Mouse (Mus musculus) ES-CJ7 (cell line): ENCODE results near the gene Stk33.

Experiments used
- DNase-seq: peaks from one replicate; pipeline ENCODE4 v3.0.0; 2011; ENCODE audit warnings: low read depth, low spot score

The Stk33 gene

DNA sequence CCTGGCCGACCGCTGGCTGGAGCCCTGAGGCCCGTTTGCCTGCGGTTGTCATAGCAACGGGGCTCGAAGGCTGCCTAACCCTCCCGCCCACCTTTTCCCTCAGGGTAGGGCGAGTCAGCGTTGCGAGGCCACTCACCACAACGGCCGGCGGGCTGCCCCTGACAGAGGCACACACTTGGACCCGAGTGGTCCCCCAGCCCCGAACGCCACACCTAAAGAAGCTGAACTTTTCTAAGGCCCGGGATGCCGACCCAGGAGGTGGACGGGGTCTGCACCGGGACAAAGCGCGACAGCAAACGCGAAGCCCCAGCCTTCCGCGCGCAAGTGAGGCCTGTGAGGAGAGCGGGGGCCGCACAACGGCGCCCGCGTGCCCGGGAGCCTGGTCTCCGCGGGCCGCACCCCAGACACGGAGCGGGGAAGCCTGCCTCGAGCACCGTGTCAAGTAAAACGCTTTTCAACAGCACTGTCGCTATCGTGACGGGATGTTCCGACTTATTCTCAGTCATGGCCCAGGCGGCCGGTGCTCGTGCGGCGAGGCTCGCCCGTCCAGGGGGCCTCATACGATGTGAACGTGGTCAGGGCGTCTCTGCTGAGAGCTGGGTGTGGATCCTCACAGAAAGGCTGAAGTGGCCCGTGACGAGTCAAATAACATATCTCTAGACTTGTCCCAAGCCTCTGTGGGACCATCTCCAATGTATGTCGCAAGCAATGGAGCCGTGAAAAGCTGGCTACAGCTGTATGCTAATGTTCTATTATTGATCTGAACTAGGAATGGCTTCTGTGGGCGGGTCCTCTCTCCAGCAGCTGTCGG lies at the start of gene Stk33:
Stk33 (minus strand) TSS at position 301 of the 811 bp plus-strand sequence.
- peak; percentile 57 for DNase-seq

DNA sequence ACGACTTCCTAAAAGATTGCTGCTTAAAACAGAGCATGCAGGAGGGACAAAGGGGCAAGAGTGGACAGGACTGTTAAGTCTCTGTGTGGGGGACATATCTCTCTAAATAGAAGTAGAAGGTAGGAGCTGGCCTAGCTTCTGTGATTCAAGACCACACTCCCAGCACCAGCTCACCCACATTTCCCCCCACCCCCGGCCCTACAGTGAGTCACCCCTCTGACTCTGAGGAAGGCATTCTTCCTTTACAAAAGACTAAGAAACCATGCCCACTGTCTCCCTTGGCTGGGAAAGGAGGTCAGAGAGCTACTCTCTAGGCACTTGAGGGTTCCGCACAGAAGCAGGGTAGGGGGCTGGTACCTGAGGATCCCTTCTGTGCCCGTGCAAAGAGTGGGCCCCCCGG lies 45.3 kb upstream of the Stk33 start:
- DNase-seq: no peak

DNA sequence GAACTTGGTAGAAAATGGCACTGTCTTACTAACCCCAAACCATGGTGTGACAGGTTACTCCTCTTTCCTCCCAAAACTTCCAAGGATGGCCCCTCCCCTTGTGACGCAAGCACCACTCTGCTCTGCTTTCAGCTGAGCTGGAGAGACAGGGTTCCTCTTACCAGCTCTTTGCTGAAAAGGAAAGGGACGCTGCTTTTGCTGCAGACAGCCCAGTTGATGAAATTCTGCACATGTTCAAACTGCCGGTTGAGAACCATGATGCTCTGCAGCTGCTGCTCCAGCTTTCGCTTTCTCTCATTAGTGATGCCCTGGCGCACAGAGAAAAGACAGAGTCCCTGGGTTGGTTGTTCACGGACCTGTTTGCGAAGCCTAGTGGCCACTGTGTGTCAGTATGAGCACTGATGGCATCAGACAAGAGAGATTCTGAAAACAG lies 41.9 kb upstream of the Stk33 start:
- peak; percentile 11 for DNase-seq

DNA sequence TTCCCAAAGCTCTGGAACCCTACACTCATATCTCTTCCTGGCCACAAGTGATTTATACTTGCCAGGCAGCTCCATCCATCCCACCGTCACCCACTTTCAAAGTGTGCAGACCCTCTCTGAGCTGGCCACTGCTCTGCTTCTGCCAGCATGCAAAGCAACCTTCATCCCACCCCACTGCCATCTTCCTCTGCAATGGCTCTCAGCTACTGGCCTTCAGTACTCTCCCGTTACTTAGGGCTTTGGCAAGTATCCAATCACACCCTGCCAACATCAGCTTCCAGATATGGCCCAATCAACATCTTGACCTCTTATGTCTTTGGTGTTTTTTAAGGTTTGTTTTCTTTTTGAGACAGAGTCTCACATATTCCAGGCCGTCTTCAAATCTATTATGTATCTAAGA lies 39.0 kb upstream of the Stk33 start:
- DNase-seq: no peak

DNA sequence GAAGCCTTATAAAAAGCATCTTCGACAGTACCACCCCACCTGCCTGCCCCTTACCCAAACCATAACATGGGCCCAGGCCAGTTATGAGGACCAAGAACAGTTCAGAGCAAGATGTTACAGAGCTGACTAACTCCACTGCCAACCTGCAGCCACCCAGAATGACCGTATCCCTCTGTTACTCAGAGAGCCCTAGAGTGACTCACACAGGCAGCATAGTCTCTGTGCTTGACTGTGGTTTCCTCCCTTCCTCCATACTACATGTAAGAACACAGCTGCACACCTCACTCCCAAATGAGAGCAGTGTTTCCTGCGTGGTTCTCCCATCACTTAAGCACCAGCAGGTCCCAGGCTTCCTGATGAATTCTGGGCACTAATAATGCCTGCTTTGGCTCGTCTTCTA lies 31.8 kb upstream of the Stk33 start:
- no peak for DNase-seq

DNA sequence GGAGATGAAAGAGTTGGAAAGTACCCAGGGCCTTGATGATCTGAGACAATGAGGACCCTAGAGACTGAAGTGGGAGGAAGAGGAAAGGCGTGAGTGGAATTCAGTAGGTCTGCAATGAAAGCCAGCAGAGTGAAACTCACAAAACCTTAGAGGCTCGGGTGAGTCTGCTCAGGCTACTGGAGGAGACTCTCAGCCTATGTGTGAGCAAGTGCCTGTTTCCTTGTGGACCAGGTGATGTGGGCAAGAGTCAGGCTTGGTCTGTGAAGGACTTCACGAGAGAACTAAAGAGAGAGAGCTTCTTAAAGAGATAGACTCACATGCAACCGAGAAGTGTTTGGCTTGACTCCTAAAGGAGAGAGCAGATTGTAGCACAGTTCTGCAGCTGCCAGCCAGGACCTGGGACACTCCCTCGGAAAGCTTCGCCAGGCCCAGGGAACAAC lies 29.4 kb upstream of the Stk33 start:
- no peak for DNase-seq

DNA sequence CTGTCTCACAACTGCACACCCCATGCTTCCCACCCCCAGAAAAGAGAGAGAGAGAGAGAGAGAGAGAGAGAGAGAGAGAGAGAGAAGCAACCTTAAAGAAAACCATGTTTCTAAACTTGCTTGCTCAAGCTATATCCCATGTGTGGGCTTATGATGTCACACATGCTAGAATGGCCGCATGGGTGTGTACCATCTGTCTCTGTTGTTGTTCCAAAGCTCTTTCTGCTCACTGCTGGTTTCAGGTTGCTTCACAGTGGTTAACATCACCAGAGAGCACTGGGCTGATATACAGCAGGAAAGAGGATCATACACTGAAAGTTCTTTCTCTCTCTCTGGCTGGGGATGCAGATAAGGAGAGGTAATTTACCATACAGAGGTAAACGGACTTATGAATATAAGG lies 28.7 kb upstream of the Stk33 start:
- DNase-seq: no peak

DNA sequence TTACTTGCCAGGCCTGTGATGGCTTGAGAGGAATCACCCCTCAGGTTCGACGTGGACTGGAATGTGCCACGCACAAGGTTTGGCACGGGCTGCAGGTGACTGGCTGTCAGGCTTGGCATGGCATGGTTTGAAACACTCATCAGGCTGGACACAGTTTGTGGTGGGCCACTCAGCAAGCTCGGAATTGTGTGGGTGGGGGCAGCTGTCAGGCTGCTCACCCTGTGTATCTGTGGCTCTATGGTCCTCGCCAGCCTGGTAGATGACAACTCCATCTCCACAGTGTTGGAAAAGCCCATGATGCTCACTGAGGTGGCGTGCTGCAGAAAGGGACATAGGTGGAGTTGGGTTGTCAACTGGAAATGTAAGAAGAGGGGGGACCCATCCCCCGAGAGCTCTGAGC lies 21.8 kb upstream of the Stk33 start:
- DNase-seq: no peak

DNA sequence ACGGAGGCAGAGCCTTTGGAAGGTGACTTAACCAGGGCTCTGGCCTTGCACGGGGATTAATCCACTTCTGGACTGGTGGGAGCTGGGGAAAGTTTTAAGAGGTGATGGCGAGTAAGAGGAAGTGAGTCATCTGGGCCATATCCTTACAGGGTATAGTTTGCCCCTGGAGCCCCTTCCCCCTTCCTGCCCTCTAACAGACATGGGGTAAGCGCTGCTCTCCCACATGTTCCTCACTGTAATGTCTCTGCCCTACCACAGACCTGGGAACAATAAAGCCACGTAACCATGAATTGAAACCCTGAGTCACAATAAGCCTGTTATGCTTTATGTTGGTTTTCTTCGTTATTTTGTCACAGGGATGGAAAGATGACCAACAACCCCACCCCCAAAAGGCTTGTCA lies 17.7 kb upstream of the Stk33 start:
- DNase-seq: no peak

DNA sequence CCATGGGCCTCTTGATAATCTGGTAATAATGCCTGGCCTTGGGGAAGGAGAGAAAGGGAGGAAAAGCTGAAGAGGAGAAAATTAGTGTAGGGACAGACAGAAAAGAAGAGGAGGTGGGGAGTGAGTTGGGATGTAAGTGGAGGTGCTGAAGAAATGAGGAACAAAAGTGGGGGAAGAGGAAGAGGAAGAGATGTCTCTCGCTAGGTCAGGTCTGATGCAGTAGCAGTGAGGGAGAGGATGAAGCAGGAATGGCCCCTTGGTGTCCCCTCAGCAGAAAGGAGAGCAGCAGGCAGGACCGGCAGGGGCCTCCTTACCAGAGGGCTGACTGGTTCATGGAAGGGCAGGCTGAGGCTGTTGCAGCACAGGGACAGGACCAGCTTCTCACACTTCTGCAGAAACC lies 16.9 kb upstream of the Stk33 start:
- no peak for DNase-seq

DNA sequence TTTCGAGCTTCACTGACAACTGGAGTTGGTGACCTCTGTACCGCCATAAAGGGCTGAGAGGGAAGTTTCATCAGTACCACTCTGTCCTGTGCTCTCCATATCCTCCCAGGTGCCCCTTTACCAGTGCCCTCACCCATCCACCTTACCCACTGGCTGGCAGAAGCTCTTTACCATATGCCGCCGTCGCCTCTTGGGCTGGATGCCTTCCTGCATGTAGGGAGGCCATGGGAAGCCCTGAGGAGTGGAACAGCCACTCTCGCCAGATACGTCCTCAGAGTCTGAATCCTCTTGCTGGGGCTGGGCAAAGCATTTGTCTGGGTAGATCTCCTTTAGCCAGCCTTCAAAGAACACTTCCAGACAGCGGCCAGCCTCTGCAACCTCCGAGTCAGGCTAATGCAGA lies 16.0 kb upstream of the Stk33 start:
- DNase-seq: no peak

DNA sequence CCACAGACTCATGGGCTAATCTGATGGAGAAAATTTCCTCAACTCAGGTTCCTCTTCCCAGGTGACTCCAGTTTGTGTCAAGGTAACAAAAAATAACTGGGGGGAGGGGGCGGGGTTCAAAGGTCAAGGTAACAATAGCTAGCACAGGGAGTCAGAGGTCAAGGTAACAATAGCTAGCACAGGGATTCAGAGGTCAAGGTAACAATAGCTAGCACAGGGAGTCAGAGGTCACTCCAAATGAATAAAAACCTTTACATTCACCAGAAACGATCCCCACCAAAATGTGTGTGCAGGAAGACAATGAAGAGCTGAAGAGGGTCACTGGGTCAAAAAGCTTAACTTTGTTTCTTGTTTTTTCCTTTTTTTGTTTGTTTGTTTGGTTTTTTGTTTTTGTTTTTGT lies 9.2 kb upstream of the Stk33 start:
- DNase-seq: peak; percentile 60

DNA sequence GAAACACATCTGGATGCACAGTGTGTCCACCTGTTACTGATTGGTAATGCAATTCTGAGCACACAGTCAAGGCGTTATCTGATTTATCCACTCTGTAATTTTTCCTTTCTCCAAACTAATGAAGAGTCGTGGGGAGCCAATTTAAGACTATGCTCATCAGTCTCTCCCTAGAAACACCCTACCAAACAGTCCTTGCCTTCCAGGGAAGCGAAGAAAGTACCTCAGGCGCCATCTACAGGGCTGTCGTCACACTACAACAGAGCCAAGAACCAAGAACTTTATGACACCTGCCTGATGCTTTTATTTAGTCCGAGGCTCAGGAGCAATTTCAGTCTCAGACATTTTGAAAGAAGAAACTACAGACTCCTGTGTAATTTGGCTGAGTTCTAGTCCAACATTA lies 6.1 kb upstream of the Stk33 start:
- peak; percentile 50 for DNase-seq

DNA sequence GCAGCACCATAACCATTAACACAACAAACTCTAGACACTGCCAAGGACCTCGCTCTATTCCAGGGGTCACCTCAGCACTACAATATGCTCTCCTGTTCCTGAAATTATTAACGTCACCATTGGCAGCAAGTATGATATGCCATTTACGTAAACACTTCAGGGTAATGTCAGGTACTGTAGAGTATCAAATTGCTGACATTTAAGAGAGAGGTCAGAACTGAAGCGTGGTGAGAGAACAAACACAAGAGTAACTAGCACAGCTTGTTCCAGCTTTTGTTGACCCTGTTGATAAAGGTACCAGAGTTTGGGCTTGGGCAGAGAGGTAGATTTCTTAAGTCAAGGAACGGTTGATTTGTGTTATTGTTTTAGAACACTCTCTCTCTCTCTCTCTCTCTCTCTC lies 3.9 kb upstream of the Stk33 start:
- DNase-seq: no peak

DNA sequence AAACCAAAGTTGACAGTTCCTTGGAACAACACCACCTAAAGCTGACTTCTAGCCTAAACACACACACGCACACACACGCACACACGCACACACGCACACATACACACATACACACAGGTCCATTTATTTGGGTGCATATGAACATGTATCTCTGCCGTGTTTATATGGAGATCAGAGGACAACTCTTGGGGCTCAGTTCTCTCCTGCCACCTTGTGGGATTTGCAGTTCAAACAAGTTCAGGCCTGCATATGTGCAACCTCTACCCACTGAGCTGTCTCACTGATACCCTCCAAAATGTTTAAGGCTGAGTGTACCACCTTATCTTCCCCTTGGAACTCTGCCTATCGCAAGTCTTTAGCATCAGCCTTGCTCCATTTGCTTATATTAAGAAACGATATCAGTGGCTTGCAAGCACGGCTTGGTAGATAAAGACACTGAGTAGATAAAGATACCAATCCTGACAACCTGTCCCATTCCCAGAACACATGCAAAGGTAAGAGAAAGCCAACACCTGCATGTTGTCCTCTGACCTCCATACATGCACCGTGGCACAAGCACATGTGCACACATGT lies 1.9 kb upstream of the Stk33 start:
- no peak for DNase-seq

DNA sequence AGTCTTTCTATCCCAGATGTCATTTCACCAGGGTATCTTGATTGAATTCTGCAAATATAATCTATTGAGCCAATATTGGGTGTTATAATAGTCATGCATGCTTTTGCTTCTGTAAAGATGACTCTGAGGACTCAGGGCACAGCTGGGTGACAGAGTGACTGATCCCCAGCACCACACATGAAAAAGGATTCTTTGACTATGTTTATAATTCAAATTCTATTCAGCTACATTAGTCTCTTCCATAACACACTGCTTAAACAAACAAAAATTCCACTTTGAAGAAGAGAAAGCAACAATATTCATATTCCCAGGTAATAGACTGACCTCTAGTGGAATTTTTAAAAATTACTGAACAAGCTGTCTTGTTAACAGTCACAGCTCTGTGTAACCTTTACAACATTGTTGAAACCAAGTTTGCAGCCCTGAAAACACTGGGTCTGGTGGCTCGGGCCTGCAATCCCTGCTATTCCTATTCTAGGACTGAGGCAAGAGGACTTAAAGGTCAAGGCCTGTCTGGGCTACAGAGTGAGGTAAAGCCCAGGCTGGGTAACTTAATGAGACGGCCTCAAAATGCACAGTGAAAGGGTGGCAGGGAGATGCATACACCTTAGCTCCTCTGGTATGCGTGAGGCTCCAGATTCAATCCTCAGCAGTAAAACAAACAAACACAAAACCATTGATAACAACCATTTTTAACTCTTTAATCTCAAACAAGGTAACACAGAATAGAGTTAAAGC lies 14.3 kb downstream of the Stk33 start:
- peak; percentile 13 for DNase-seq

DNA sequence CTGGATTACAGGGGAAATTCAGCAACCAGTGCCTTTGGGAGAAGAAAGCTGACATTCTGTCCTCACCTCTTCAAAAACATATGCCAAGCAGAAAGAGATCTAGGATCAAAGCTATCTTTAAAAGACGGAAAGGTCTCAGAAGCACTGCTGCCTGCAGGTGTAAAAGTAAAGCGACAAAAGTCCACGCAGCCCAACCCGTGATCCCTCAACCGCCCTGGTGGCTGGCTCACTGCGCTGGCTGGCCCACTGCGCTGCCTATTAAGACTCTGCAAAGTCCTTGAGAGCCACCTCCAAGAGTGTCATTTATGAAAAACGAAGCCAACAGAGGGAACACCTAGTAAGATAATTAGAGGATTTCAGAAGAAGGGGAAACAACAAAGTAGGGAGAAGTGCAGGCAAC lies 16.1 kb downstream of the Stk33 start:
- no peak for DNase-seq

DNA sequence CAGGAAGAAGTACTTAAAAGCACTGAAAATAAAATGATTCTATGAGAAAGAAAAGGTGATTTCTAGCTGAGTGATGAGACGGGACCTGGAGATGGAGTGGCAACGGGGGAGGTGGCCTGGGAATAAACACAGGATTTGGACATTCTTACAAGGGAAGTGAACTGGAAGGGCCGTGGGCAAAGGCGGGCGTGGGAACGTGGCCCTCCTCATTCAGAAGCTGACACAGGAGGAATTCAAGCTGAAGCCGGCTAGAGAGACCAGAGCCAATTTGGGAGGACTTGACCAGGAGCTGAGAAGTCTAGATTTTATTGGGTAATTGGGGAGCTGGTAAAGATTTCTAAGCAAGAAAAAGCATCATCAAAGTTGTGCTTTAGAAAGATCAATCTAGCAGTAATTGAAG lies 33.4 kb downstream of the Stk33 start:
- no peak for DNase-seq

DNA sequence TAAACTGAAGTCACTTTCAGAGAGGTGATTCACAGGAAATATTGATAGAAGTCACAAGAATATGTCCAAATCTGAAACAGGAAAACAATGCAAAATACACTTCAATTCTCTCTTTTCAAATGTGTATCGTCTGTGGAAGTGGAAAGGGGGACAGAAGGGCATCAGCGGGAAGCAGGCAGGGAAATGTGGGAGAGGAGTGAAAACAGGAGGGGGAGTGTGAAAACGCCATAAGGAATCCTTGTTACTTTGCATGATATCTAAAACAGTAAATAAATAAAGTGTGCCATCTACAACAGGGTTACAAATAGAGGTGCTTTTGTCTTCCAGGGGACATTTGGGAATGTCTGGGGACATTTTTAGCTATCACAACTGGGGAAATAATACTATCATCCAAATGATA lies 39.6 kb downstream of the Stk33 start:
- DNase-seq: no peak

DNA sequence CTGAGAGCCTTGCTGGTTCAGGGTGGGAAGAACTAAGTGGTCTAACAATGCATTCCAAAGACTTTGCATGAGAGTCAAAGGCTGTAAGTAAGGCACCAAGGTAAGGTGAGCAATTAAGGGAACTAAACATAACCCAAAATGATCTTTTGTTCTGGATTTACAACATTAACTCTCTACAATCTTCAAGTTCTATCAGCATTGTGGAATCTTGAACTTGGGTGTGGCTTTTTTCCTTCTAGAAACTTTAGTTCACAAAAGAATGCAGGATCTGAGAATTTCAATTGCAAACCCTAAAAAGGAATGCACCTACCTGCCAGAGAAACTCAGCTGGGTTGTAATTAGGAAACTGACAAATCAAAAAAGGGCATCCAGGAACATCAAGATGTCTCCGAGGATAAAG lies 57.8 kb downstream of the Stk33 start:
- DNase-seq: peak; percentile 65

DNA sequence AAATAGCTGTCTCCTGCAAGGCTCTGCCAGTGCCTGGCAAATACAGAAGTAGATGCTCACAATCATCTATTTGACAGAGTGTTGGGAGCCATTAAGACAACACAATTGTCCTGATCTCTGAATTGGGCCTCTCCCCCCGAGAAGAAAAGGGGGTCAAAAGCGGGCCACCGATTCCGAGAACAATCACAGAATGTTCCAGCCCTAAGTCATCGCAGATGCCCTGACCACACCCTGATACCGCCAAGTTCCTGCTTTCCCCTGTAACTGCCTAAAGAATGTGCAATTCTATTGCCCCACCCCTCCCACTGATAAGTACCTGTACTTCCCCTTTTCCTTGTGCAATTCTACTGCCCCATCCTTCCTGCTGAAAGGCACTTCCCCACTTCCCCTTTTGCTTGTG lies 65.3 kb downstream of the Stk33 start:
- peak; percentile 46 for DNase-seq

DNA sequence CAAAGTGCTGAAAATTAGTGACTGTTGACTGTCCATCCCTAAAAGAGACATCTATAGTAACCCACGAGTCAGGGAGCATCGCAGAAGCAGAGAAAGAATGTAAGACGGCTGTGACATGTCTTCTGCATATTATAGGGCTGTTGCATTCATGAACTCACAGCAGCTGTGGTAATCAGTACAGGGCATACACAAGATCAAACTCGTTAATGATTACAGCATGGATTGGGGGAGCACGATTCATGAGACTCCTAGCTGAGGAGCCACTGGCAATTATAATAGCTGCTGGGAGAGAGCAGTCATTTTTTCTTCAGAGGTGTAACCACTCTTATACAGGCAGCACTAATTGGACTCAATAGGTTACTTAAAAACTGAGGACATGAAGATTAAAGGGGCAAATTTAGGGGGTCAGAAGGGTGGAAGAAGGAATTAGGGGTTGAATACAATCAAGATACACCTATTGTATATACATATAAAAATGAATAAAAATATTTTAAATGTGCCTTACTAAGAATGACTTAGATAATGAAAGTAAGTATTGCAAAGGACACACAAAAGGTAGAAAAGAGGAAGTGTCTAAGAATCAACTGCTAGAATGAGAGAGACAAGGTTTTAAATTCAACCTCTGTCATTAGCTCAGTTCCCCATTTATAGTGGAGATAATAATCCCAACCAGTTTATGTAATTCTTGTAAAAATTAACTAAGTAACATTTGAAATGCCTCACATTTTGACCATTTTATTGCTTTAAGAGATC lies 80.3 kb downstream of the Stk33 start:
- DNase-seq: no peak
